Mouse (Mus musculus) embryo, embryonic 10 days (tissue): ENCODE results near the gene 1700067K01Rik.

Source experiments
- DNase-seq: peaks from one replicate; pipeline ENCODE4 v3.0.0-alpha.2; 2015; ENCODE audit warnings: low spot score

1700067K01Rik gene

DNA sequence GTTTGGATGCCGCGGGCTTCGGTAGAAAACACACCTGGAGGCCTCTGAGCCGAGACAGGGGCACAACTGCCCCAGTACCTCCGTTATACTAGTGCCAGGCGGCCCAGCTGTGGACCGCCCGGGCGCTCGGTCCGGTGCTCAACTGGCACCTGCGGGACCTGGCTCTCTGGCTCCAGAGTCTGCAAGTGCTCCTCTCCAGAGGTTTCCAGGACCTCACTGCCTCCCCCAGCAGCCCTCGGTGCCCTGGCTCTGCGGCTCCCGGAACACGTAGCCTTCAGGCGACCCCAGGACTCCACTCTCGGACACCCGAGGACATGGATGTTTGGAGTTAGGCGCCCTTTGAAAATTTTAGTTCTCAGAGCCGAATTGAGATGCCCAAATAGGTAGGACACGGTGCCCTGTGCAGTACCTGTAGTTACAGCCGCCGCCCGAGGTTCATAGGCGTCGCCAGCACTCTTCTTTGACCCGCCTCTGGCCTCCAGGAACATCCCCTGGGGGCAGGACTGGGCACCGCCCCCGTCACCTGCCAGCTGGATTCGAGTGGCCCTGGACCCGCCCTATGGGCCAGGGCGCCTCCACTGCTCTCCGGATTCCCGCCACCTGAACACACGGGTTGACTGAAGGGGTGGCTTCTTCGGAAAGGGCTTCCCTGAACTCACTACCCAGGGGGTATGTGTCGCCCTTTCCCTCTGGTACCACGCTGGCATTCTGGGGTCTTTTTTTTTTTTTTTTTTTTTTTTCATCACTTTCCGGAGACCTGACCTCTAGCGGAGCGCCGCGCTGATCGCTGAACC is 10.6 kb downstream of the 1700067K01Rik start, which contains the start of gene 2210011C24Rik:
Gene 2210011C24Rik (minus strand): TSS at position 467 of the 794 bp plus-strand sequence.
- no peak for DNase-seq

DNA sequence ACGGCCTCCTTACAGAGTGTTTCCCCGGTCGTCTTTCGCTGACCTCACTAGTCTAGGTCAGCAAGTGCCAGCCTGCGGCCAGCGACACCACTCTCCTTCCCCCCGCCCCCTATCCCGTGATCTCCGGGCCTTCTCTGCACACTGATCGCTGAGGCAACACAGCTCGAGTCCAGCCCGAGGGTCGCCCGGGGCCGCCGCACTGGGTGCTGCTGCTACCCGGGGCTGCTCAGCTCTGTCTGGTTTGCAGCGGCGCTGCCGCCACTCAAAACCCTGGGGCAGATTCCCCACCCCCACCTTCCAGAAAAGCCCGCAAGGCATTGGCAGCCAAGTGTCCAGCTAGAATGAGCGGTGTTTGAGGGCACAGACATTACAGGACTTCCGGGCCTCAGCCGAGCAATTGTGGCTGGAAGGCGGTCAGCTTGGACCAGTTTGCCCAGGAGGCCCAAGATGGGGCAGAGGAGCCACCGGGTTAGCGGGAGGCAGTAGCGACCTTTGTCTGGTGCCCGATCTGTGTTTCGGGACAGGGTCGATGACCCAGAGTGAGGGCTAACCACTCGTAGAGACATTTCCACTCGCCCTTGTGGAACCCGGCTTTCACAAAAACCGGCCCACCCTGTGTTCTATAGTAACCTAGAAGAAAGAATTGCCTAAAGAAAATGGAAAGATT is 11.3 kb downstream of the 1700067K01Rik start:
- peak; percentile 80 for DNase-seq

DNA sequence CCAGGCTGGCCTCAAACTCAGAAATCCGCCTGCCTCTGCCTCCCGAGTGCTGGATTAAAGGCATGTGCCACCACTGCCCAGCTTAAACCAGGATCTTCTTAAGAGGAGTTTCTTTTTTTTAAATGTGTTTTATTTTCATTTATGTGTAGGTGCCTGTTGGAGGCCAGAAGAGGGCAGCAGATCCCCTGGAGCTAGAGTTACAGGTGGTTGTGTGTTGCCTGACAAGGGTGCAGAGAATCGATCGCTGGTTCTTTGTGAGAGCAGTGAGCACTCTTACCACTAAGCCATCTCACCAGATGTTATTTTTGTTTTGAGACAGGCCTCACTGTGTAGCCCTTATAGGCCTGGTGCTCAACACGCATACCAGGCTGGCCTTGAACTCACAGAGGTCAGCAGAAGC is 14.5 kb downstream of the 1700067K01Rik start:
- DNase-seq: no peak

DNA sequence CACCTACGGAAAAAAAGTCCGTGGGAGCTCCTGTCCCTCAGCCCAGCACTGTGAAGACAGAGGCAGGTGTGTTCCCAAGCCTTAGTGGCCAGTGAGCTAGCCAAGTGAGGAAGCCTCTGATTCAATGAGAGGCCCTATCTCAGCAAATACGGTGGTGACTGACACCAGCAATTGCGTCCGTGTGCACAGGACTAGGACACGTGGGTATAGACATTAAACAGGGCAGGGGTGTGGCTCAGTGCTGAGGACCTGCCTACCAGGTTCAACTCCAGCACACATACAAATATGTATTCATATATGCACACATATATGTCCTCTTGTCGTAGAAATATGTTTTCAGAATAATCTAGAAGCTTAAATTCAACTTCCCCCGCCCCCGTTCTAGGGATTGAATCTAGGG is 18.4 kb downstream of the 1700067K01Rik start:
- no peak for DNase-seq

DNA sequence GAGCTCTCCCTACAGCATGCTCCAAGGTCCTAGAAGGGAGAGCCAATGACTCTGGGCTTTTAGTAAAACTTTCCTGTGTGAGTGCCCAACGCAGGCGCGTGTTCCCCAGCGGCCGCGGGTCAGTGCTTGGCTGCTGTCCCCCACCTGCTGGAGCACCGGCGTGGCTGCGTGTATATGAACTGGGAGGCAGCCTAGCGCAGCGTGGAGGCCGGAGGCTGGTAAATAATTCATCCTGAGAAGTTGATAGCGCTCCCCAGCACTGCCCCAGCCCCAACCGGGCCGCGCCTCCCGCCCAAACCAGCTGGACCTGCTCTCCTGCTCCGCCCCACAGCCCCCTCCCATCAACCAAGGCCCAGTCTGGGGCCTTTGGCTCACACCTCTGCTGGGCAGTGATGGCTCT is 19.8 kb downstream of the 1700067K01Rik start, which contains the start of gene Palm3:
Gene Palm3 (plus strand): TSS at position 376 of the 400 bp plus-strand sequence.
- DNase-seq: peak; percentile 41

DNA sequence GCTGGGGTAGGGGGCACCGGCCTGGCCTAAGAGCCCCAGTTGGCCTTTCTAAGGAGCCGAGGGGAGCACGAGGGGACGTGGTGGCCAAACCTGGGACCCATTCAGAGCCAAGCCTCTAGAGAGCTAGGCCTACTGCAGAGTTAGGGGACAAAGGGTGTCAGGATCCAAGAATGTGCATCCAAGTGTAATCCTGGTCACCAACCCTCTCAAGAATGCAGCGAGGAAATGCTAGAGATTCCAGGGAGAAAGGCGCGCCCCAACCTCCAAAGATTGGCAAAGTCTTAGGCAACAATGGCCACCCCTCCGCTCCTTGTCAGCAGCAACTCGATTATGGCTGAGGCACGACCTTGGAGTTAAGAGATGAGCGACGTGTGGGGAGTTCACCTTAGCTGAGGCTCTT is 20.3 kb downstream of the 1700067K01Rik start:
- DNase-seq: no peak

DNA sequence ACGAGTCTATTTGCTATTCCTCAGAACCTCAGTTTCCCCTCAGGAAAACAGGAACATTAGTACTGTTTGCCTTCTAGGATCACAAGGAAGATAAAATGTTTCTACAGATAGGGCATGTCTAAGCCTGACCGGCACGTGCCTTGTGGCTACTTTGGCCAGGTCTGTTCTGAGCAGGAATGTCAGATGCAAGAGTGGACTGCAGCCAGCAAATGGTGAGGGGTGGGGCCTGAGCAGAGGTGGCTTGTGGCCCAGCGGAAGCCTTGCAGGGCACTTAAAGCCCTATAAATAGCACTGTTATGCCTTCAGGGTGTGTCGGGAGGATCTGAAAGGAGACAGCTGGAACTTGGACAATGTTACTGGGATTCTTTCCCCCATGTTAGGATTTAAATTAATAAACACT is 21.8 kb downstream of the 1700067K01Rik start:
- no peak for DNase-seq

DNA sequence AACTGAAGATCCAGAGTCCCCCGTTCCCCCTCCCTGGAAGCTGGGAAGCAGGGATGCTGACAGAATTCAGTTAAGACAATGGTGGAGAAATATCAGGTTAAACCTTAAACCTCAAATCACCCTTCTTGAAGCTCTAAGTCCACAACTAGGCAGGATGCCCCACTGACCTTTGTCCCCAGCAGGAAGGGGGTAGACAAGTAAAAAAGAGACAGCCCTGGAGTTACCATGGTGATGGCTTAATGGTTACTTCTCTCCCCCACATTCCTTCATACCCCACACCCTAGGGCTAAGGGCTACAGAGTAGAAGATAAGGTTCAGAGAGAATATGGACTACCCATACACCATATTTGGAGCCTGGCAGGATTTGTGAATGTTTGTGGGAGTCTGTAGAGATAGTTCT is 22.3 kb downstream of the 1700067K01Rik start:
- DNase-seq: no peak

DNA sequence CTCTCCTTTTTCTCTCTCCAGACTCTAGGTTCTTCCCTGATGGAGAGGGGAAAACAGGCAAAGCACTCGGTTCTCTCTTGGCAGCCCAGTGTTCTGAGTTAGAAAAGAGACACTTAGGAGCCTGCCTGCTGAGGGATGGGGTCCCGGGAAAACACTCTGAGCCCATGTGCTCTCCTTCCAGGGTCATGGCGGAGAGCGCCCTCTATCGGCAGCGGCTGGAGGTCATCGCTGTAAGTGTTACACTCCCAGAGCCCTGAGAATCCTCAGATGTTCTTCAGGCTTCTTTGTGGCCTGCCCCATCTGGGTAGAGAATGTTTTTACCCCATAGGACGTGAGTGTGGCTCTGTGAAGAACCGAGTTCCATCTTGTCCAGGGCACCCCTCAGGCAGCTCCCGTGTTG is 22.9 kb downstream of the 1700067K01Rik start:
- peak; percentile 90 for DNase-seq

DNA sequence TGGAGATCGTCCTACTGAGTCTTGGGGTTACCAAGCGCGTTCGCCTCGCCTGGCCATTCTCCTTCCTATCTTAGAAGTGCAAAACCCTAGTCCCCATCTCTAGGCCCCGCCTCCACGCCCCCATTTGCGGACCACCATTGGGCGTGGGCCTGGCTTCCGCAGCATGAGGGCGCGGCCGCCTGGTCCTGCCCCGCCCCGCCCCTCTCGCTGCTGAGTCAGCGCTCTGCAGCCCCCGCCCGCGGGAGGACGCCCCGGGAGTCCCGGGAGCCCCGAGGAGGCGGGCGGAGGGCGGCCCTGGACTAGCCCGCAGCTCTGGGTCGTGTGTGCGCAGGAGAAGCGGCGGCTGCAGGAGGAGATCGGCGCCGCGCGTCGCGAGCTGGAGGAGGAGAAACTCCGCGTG is 24.6 kb downstream of the 1700067K01Rik start:
- peak; percentile 84 for DNase-seq

DNA sequence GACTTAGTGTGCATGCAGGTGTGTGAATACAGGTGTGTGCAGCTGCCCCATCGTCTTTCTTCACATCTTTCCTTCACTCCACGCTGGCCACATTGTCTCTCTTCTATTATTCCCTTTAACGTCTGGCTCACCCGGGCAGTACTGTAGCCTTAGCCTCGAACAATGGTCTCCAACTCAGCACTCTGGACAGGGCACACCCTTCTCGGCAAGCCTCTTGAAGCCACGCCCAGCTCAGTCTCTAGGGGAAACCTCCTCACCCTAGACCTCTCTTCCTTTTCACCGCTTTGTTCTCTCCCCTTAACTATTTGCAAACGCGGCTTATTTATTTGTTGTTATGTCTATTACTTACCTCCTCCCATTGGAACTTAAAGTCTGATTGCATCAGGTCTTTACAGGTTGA is 26.1 kb downstream of the 1700067K01Rik start:
- peak; percentile 65 for DNase-seq

DNA sequence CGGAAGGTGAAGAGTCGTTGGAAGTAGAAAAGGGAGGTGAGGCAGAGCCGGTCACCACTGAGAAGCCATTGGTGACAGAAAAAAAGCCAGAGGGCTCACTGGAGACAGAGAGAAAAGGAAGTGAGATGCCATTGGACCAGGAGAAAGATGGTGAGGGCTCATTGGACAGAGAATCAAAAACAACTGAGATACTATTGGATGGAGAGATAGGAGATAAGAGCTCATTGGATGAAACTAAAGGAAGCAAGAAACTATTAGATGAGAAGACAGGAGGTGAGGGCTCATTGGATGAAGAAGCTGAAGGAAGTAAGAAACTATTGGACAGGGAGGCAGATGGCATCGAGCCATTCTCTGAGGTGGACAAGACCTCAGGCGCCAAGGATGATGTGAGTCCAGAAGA is 28.0 kb downstream of the 1700067K01Rik start:
- no peak for DNase-seq

DNA sequence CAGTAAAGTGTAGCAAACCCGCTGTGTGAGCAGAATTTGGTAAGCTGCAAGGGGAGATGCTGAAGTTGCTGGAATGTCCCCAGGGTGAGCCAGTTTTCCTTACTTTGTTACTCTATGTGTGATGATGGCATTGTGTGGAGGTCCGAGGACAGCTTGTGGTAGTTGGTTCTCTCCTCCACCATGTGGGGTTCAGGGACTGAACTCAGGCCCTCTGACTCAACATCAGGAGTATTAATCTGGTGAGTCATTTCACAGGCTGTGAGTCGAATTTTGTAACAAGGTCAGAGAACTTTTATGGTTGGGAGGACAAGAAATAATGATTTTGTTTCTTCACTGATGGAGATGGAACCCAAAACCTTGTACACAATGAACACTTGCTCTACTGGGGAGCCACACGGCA is 31.5 kb downstream of the 1700067K01Rik start:
- no peak for DNase-seq

DNA sequence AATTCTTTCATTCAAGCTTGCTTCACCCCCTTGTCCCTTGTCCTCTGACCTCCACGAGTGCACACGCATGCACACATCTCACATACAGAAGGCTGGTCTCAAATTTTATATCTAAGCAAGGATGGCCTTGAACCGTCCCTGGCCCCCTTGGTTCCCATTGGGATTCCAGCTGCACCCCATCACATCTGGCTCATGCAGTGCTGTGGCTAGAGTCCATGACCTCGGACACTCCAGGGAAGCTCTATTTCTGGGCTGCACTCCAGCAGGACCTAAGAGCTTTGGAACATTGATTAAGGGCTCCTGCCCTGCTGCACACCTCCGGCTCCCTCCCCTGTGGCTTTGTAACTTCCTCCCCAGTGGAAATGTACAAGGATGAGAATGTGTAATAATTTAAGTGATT is 36.7 kb downstream of the 1700067K01Rik start:
- DNase-seq: no peak

DNA sequence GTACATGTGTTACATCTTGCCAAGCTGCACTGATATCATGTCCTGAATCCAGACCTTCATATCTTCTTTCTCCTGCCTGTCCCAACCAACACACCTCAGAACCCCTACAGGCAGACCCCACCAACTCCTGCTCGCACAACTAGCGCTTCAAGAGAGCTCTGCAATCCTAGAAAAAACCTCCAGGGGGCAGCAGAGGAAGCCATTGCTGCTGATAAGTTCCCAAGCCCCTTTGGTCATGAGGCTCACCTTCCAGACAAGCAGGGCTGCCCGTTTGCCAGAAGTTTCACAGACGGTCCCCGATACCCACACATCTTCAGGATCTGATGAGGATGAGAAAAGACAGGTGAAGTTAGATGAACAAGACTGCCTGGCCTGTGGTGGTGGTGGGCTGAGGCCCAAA is 37.7 kb downstream of the 1700067K01Rik start:
- peak; percentile 76 for DNase-seq

DNA sequence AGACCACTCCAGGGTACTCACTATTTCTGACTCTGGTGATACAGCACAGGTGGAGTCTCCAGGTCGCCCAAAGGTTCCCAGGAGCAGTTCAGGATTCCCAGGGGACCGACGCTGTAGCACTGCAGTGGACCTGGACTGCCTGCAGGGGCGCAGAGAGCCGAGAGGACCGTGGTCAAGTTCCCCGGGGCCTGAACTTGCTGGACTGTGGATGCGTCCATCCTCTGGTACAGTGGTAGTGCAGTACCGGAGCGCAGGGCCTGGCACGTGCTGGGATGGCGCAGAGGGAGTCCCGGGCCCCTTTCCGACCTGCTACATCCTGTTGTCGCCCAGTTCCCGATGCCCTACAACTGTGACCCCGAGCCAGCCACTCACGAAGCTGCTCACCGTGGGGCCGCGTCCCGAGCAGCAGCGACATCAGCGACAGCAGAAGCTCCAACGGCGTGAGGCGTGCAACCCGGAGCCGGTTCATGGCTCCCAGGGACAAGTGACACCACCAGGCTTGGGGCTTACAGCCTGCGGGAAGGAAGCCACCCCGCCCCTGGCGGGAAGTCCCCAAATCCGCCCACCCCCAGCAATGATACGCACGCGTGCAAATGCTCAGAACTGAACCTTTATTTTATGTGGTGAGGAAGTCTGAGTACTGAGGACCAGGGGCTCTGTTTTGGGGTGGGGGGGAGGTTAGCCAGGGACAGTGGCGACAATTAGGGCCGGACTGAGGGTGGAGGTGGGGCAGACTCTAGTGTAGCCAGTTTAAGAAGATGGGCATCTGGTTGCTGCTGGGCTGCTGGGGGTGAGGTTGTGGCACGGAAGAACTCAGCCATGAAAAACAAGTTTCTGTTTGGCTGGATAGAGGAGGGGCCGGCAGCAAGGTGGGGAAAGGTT is 41.0 kb downstream of the 1700067K01Rik start, which contains the start of gene Il27ra:
Gene Il27ra (minus strand): TSS at position 524 of the 882 bp plus-strand sequence.
- peak; percentile 87 for DNase-seq

DNA sequence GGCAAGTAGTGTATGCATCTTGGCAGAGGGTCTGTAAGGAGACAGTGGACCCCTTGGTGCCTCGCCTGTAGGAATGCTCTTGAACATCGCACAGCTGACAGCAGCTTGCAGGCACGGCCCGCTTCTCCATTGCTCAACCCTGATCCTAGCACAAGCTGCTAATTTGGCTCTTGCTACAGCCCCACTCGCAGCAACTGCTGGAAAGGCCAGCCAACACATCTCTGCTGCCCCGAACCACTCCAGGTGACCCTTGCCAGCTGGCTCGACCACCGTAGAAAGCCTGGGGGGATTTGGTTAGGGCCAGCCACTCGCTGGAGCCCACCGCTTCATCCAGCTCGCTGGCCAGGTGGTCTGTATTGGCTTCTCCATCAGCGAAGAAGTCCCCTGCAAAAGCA is 41.6 kb downstream of the 1700067K01Rik start:
- DNase-seq: no peak

DNA sequence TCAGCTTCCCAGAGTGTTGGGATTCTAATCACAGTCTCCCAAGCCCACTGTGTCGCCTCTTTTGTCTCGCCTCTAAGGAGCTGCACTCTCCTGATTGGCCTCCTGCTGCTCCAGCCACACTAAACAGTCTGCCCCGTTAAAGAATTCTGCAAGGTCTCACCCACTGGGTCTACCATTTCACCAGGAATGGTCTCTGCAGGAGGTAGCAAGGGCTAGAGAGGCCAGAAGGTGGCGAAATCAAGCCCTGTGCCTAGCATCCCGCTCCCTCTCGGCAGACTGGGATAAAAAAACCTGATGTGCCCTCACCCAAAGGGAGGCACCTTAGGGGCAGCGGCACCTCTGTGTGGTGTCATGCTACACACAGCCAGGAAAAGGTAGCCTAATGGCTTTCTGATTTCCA is 42.8 kb downstream of the 1700067K01Rik start:
- DNase-seq: peak; percentile 18

DNA sequence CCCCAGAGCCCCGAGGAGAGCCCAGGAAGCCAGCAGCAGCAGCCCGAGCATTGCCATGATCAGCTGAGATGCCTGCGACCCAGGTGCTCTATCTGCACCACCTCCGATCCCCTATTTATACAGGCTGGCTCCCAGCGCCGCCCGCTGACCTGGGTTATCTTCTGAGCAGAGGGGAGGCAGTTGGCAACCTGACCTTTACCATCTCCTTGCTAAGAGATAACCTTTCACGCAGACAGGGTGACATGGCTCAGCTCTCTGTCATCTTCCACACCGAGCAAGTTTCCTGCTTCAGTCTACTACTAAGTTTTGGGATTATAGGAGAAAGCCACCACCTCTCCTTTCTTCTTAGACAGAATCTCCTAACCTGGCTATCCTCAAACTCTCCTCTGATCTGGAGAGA is 43.6 kb downstream of the 1700067K01Rik start, which contains the start of gene Rln3:
Gene Rln3 (minus strand): TSS at position 101 of the 400 bp plus-strand sequence.
- DNase-seq: no peak

DNA sequence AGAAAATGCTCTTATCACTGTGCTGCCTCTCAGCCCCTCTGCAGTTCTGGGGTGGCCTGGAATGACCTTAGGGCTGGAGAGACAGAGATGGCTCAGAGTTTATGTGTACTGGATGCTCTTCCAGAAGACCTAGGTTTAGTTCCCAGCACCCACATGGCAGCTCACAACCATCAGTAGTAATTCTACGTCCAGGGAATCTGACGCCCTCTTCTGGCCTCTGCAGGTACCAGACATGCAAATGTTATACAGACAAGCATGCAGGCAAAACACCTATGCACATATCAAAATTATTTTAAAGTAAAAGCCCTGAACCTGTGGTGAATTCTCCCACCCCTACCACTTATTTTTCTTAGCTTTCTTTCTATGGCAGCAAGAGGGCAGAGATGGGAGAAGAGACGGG is 45.2 kb downstream of the 1700067K01Rik start:
- DNase-seq: no peak

DNA sequence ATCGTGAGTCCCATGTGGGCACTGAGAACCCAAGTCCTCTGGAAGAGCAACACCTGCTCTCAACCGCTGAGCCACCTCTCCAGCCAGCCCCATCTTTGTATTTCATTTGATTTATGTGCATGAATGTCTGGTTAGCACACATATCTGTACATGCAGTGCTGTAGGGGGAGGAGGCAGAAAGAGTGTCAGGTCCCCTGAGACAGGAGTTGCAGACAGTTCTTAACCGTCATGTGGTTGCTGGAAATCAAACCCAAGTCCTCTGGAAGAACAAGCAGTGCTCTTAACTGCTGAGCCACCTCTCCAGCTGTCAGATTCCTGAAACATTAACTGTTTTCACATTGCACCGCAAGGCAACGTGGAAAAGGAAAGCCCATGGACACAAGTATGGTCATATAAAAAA is 46.9 kb downstream of the 1700067K01Rik start:
- DNase-seq: no peak

DNA sequence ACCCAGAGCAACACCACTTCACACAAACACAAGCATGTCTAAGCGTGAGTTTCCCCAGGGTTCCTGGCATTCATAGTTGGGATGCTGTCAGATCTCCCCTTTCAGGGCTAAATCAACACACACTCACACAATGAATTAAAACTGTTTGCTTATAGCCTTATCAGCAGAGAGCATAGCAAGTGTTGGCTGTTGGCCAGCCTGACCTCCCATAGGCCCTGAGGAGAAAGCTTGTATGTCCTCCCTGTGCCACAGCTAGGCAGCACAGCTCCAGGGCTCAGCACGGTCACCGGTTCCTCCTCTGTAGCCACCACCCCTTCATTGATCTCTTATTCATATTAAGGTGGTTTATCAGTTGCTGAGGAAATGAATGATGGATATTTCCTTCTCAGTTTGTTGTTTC is 51.4 kb downstream of the 1700067K01Rik start:
- no peak for DNase-seq
